Mouse (Mus musculus): Measurements from ENCODE around the gene Arid2. TPM values are rescaled to one million over a fixed set of nuclear protein-coding genes. Genes with fewer than 3 reads are reported as not detected.
"Not testable (repeated sequence)": the region's sequence is repeated elsewhere in the genome, so short reads cannot be mapped to it uniquely, and the experiment has no call there.

Gene Arid2
- total RNA-seq, 2 experiments from 2014 or later = 43.7 to 46.0 TPM

DNA sequence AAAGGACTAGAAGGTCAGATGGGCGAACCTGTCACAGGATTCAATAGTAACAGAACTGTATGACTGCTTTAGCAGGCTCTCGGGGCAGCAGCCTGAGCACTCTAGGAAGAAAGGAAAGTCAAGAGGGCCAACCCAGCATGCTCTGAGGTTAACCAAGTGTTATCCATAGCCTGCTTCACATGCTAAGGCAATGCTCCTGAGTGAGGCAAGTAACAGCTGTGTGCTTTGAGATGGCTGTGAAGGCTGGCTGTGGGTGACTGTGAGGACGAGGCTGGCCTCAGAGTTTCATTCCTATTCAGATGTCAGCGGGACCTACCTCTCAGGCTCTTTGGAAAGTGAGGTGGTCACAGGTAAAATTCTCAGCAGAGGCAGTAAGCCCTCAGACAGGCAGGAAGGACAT is 118.9 kb downstream of the Arid2 start:
- DNase-seq (ENCODE audit: low spot score in 2 of 2) = no peak

DNA sequence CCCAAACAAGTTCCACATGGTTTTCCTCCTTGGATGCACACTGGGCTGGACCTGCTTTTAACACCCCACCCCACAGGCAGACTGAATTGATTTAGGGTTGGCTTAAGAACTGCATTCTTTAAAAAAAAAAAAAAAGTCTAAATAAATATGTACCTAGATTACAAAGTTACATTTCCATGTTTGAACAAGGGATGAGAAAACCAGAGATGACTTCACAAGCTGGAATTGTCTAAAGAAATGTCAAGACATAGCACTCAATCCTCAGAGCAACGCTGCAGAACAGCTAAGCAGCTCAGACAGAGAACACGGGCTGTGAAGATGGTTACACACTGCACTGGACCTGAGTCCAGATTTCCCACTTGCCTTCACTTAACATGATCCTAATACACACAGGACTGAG is 119.8 kb downstream of the Arid2 start:
- no peak for DNase-seq (ENCODE audit: low spot score in 2 of 2)

DNA sequence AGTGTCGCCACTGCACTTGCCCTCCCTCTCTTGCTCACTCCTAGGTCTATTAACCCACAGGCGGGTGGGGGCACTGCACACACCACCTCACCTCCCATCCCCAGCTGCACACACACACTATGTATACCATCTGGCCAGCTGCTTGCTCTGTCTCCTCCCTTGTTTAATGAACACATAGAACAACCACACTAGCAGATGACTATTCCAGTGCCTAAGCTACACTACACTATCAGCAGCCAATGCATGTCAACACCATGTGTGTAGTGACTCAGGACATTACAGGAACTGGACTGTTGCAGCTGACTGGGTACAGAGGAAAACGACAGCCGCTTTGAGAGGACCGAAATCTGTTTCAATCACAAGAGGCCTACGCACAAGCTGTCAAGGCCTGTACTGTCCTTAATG is 121.4 kb downstream of the Arid2 start:
- no peak for DNase-seq (ENCODE audit: low spot score in 2 of 2)

DNA sequence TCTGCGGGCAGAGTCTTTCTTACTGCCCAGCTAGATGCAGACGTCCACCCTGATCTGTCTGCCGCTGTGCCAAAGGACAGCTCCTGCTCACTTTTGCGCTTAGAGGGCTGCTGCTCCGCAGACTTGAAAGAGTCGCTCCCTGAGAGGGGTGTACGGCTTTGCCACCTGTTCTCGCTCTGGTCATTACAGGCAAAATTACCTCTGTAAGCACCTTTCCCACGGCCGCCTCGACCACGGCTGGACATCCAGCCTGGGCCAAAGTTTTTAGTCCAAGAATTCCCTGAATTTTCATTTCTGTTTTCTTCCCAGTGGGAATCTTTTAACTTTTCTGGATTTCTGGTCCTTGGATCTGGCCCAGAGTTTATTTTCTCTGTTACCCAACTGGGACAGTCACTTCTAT is 130.8 kb downstream of the Arid2 start:
- DNase-seq (ENCODE audit: low spot score in 2 of 2) = no peak

DNA sequence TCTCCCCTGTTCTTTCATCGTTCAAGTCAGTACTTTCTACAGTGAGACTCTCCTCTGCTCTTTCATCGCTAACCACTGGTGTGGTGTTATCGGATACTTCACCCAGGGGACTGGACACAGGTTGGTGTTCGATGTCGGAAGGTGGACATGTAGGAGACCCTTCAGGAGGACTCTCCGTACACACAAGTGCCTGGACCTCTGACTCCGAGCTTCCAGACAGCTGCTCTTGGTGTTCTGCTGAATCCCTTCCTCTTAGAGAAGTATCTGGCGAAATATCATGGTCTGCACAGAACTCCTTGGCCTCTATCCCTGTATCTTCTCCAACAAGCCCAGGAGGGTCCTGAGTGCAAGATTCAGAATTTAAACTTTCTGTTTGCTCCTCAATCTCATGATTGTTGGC is 132.6 kb downstream of the Arid2 start:
- no peak for DNase-seq (ENCODE audit: low spot score in 2 of 2)

DNA sequence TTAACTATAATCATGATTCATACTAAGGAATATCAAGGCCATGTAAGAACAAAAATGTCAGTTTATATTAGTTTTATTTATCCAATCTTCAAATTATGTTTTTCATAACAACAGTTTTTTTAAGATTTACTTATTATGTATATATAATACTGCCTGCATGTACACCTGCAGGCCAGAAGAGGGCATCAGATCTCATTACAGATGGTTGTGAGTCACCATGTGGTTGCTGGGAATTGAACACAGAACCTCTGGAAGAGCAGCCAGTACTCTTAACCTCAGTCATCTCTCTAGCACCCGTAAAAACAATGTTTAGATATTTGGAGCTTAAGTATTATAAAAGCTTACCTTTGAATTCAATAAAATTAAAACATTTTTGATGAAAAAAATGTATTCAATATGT is 146.9 kb downstream of the Arid2 start:
- DNase-seq (ENCODE audit: low spot score in 2 of 2) = no peak

DNA sequence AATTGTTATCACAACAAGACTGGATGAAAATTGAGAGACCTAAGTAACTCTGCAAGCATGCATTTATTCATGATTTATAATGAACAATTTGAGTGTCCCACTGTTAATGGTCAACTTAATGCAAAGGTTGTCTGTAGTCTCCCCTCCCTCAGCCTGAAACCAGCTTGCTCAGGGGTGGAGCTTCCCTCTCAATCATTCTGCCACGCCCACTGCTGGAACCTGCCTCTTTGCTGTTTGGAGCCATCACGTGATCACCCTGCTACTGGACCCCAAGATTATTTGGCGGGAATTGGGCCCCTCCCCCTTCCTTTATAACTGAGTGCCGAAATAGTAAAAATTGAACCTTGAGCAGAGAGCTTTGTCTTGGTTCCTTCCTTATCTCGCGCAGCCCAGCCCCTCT is 154.2 kb downstream of the Arid2 start:
- DNase-seq (ENCODE audit: low spot score in 2 of 2) = not testable (repeated sequence)

DNA sequence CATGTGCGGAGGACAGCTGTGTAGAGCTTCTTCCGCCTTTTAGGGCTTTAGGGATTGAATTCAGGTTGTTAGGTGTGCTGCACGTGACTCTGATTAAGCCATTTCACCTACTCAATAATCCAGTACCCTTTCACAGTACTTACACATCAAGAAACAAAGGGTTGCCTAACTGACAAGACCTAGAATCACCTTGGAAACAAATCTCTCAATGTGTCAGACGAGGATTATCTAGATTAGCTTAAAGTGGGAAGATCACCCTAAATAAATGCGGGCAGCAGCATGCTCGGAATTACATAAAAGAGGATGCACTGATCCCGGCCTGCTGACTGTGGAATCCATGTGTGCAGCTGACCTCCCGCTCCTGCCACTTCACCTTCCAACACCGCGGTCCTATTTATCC is 159.5 kb downstream of the Arid2 start:
- DNase-seq (ENCODE audit: low spot score in 2 of 2) = no peak

DNA sequence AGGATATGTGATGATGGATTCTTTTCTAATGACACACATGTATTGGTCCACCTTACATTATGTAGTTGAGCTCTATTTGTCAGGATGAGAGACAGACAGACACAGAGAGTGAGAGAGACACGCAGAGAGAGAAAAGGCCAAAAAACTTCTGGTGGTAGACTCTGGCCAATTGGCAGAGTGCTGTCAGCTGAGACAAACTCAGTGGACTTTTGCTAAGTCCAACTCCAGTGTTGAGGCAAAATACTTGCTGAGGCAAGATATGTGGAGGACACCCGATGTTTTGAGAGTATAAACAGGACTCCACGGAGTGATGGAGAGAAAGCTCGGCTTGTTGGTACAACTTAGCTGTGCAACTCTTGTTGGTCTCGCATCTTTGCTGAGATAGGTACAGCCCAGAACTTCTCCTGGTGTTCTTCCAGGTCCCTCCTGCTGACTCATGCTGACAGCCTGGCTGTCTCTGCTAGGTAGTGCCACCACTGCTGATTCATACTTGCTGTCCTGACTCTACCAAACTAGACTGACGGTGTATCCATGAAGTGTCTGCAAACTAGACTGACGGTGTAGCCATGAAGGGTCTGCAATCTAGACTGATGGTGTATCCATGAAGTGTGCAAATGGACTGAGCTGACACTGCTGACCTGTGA is 161.5 kb downstream of the Arid2 start:
- no peak for DNase-seq (ENCODE audit: low spot score in 2 of 2)

DNA sequence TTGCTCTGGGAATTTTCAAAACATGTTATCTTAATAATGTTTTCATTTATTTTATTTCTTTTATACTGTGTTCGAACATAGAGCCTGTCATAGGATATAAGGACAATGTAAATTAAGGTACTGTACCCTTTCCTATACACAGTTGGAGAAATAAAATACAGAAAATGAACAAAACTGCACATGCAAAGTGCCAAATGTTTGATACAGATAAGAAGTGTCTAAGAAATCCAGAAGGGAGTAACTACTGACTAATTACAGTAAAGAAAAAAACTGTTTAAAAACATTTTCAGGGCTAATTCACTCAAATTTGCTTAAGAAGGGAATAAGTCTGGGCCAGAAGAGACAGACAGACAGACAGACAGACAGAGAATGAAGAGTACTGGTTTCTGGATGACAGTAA is 166.0 kb downstream of the Arid2 start:
- DNase-seq (ENCODE audit: low spot score in 2 of 2) = no peak

Small RNA genes lying within 50 kb of the gene (microRNA-seq; reads per million reads assigned to microRNA genes)
- 0 reads per million in 2 experiments for gene Gm25397

Other genes with a start within 250 kb of the Arid2 start
- gene Scaf11, start 173.3 kb downstream of the Arid2 start, total RNA-seq (2021) = 10 to 100 TPM; 49.9 to 50.3 TPM

Data from layer of hippocampus, postnatal 10 days (tissue).